Mouse (Mus musculus) stomach, embryonic 16.5 days (tissue): Measurements from ENCODE around the gene Epm2aip1. TPM values are rescaled to one million over a fixed set of nuclear protein-coding genes. Genes with fewer than 3 reads are reported as not detected.

ENCODE experiments used
- ATAC-seq: fragments of 200-750 bp; cut with Nextera tagmentation; 2 replicates; pipeline ENCODE4 v1.8.0; 2017; ENCODE audit warnings: moderate number of reproducible peaks, moderate TSS enrichment; ENCODE audit not compliant: insufficient read depth, low FRiP score
- H3K27ac ChIP-seq: fragments of 300-500 bp; sonication (generic); 2 replicates; pipeline ENCODE4 v1.5.1; 2014; ENCODE audit warnings: low read length
- H3K27me3 ChIP-seq: fragments of 300-500 bp; sonication (generic); 2 replicates; pipeline ENCODE4 v1.6.1; 2014; ENCODE audit warnings: low read length, control low read depth, mixed read lengths; ENCODE audit not compliant: control insufficient read depth, insufficient read depth
- H3K36me3 ChIP-seq: fragments of 300-500 bp; sonication (generic); 2 replicates; pipeline ENCODE4 v1.6.1; 2014; ENCODE audit warnings: low read length; ENCODE audit not compliant: control insufficient read depth, insufficient read depth
- H3K4me1 ChIP-seq: fragments of 300-500 bp; sonication (generic); 2 replicates; pipeline ENCODE4 v1.6.1; 2014; ENCODE audit warnings: low read length, control low read depth, mixed read lengths; ENCODE audit not compliant: control insufficient read depth, insufficient read depth
- H3K4me2 ChIP-seq: fragments of 300-500 bp; sonication (generic); 2 replicates; pipeline ENCODE4 v1.6.1; 2014; ENCODE audit warnings: low read depth, low read length, mixed read lengths
- H3K4me3 ChIP-seq: fragments of 300-500 bp; sonication (generic); replicated peaks from 2 replicates; pipeline ENCODE4 v1.5.1; 2014; ENCODE audit warnings: mild to moderate bottlenecking, low read length
- H3K9ac ChIP-seq: fragments of 300-500 bp; sonication (generic); 2 replicates; pipeline ENCODE4 v1.6.1; 2014; ENCODE audit warnings: low read length
- H3K9me3 ChIP-seq: fragments of 300-500 bp; sonication (generic); replicated peaks from 2 replicates; pipeline ENCODE4 v1.6.1; 2016; ENCODE audit warnings: low read length, control low read depth; ENCODE audit not compliant: control insufficient read depth
- WGBS: fragments of 180-500 bp; shearing (Covaris S2); extraction: QIAGEN DNeasy Blood & Tissue Kit; methylation state at CpG from one replicate; pipeline ENCODE4 v1.1.7; 2014; 5-methylcytosine and 5-hydroxymethylcytosine counted together
- polyA plus RNA-seq: library from polyadenylated mRNA; unstranded; fragments of >200 nt; fragmentation: Nextera tagmentation; extraction: Ambion mirVana; gene quantifications from 2 replicates; pipeline ENCODE4 v1.2.1, GENCODE M21; 2015

Epm2aip1 gene
- polyA plus RNA-seq, result 29.1 and 29.2 TPM in 2 replicates

DNA sequence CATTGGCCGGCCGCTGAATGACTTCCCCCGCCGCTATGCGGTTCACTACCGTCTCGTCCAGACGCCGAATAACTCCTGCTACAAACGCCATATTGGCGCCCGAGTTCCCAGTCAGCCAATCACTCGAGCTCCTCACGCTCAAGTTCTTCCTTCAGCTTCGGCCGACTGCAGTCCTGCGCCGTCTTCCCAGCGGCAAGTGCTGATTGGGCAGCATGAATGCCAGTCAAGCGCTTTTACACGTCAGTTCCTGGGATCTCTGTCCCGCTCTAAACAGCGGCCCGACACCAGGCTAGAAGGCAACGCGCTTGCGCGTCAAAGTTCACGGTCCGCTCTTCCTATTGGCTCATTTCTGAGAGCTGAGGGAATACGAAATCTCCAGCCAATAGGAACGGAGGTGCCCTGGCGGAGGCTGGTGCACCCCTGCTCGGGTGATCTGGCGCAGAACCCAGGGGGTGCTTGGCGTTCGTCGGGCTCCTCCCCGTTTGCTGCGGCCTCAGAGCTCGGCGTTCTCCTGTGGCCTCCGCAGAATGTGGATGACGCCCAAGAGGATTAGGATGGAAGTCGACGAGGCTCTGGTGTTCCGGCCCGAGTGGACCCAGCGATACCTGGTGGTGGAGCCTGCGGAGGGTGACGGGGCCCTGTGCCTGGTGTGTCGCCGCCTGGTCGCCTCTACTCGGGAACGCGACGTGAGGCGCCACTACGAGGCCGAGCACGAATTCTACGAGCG lies at the start of gene Epm2aip1, which contains the start of gene Mlh1:
TSS of gene Epm2aip1 (plus strand) at position 496 of the 727 bp plus-strand sequence.
TSS of gene Mlh1 (minus strand) at position 358 of the 727 bp plus-strand sequence.
- Histone ChIP-seq H3K4me1 (peaks cover 27% of the 10 kb centered on the region), H3K36me3 (peaks cover 3% of the 10 kb centered on the region), H3K27me3 (no peaks in the 10 kb centered on the region), H3K27ac (peak within 1 kb of the TSS; percentile 96), H3K4me2 (peak within 1 kb of the TSS; percentile 74), H3K4me3 (peak within 1 kb of the TSS; percentile 93), H3K9ac (peak within 1 kb of the TSS; percentile 92), H3K9me3 (no peaks in the 10 kb centered on the region)
- peak; percentile 99 for ATAC-seq
- under 1% methylated on average over 64 of the region's 64 CpGs for WGBS

DNA sequence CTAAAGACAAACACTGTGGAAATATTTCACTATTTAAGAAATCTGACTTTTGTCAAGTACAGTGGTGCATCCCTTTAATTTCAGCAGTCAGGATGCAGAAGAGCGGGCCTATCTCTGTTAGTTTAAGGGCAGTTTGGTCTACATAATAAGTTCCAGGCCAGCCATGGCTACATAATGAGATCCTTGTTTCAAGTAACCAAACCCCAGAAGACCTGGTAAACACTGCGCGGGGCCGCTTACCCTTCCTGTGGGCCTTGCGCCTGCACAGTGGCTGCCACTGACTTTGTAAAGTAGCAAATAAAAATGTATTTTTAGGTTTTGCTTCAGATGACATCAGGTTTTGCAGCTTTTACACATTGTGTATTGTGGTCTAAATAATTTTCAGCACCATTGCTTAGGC lies 48.3 kb upstream of the Epm2aip1 start:
- Histone ChIP-seq H3K4me2 (no peak overlapping the region), H3K9ac (no peak overlapping the region), H3K9me3 (no peaks in the 10 kb centered on the region), H3K4me1 (no peaks in the 10 kb centered on the region), H3K4me3 (no peak overlapping the region), H3K27me3 (no peaks in the 10 kb centered on the region), H3K36me3 (0 out of 2 replicates have a peak, but pooled peaks cover 4% of the 10 kb centered on the region), H3K27ac (no peak overlapping the region)
- no peak for ATAC-seq
- 97% methylated on average over 5 of the region's 5 CpGs for WGBS

DNA sequence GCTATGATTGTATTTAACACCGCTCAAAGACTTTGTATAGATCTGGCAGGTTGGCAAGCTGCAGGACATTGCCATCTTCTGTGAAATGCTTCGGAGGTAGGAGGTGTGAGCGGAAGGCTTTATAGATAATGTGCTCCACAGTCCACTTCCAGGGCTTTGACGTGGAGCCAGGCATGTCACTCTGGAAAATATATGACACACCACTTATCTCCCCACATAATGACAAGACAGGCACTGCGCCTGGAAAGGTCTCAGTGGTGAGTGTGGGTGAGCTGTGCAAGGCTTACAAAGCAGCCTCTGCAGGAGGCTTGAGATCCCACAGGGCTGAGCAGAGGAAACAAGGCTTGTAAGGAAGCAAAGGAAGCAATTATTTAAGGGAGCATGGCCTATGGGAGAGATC lies 43.3 kb upstream of the Epm2aip1 start:
- WGBS, result 85% methylated on average over 5 of the region's 5 CpGs
- 0 out of 2 replicates have a peak, but pooled peaks cover 15% of the 10 kb centered on the region for H3K36me3 ChIP-seq
- no peak for ATAC-seq
- no peaks in the 10 kb centered on the region for H3K27me3 ChIP-seq
- H3K4me3 ChIP-seq, result no peak overlapping the region
- H3K9ac ChIP-seq, result no peak overlapping the region
- H3K27ac ChIP-seq, result no peak overlapping the region
- no peaks in the 10 kb centered on the region for H3K9me3 ChIP-seq
- no peak overlapping the region for H3K4me2 ChIP-seq
- no peaks in the 10 kb centered on the region for H3K4me1 ChIP-seq

DNA sequence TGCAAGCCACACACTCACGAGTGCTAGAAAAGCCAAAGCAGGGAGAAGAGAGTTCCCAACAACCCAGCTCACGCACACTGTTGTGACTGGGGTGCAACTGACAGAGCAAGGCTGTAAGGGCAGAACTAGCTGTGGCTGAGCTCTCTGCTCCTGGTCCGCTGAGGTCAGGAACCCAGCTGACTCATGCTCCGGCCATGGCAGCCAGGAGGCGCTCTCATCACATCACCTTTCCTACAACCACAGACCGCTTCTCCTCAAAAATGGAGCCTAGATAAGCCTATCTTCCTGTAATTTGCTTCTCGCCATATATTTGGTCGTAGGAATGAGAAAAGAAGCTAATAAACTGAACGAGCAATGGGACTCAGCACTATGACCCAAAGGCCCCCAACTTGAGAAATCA lies 37.0 kb upstream of the Epm2aip1 start:
- no peaks in the 10 kb centered on the region for H3K4me1 ChIP-seq
- ATAC-seq, result no peak
- WGBS, result 90% methylated on average over 9 of the region's 9 CpGs
- H3K27me3 ChIP-seq, result no peaks in the 10 kb centered on the region
- H3K4me3 ChIP-seq, result no peak overlapping the region
- no peak overlapping the region for H3K4me2 ChIP-seq
- H3K36me3 ChIP-seq, result peaks cover 23% of the 10 kb centered on the region
- H3K9ac ChIP-seq, result no peak overlapping the region
- H3K9me3 ChIP-seq, result no peaks in the 10 kb centered on the region
- H3K27ac ChIP-seq, result no peak overlapping the region

DNA sequence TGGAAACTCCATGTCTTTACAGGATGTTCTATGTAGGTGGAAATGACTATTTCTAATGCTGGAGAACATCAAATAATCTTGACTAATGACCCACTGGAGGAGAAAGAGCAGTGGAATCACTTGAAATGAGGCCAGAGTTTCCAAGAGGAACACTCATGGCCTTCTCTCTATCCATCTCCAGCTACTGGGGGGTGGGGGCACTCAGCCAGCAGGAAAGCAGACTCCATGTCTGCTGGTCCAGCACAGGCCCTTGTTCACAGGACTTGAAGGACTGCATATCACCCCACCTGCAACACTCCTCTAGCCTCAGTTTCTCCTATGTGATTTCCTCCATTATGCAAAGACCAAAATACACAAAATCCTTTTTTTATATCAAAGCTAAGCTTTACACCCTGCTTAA lies 34.0 kb upstream of the Epm2aip1 start:
- Histone ChIP-seq H3K4me2 (no peak overlapping the region), H3K4me3 (no peak overlapping the region), H3K4me1 (no peaks in the 10 kb centered on the region), H3K27me3 (no peaks in the 10 kb centered on the region), H3K27ac (no peak overlapping the region), H3K36me3 (peaks cover 15% of the 10 kb centered on the region), H3K9me3 (no peaks in the 10 kb centered on the region), H3K9ac (no peak overlapping the region)
- no peak for ATAC-seq

DNA sequence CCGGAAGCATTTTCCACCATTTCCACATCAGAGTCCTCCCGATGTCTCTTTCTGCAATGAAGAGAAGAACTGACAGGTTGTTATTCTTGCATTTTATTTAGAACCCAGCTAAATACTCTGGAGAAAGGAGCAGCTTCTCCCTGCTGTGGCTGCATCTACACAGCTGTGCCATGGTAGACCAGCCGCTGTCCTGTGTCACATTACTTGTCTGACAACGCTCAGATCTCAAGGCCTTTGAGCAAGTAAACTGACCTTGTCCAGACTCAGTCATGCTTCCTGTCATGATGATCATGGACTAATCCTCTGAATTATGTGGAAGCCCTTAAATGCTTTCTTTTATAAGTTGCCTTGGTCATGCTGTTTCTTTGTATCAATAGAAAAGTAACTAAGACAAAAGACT lies 31.9 kb upstream of the Epm2aip1 start:
- no peak overlapping the region for H3K27ac ChIP-seq
- peaks cover 18% of the 10 kb centered on the region for H3K36me3 ChIP-seq
- no peaks in the 10 kb centered on the region for H3K4me1 ChIP-seq
- no peaks in the 10 kb centered on the region for H3K27me3 ChIP-seq
- H3K9me3 ChIP-seq, result no peaks in the 10 kb centered on the region
- ATAC-seq, result no peak
- H3K4me2 ChIP-seq, result no peak overlapping the region
- 88% methylated on average over 4 of the region's 4 CpGs for WGBS
- no peak overlapping the region for H3K9ac ChIP-seq
- no peak overlapping the region for H3K4me3 ChIP-seq

DNA sequence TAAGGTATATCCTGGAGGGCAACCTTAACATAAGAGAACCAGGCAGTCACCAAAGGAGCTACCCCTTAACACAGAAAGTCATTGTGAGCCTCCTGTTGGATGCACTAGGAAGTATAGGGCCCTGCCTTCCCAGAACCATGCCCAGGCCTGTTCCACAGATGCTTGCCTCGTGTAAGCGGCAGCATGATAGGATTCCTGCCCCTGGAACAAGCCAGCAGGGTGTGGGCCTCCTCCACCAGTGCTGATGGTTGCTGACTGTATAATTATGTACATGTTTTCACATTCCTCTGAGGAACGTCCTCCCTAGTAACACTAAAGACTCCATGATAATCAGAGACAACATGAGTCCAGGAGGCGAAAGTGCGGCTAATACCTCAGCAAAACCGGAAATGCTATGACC lies 28.3 kb upstream of the Epm2aip1 start:
- H3K27me3 ChIP-seq, result no peaks in the 10 kb centered on the region
- 80% methylated on average over 6 of the region's 6 CpGs for WGBS
- H3K27ac ChIP-seq, result no peak overlapping the region
- no peak overlapping the region for H3K9ac ChIP-seq
- peaks cover 16% of the 10 kb centered on the region; the same call in 1 of the 2 replicates for H3K36me3 ChIP-seq
- H3K4me3 ChIP-seq, result no peak overlapping the region
- H3K9me3 ChIP-seq, result no peaks in the 10 kb centered on the region
- no peak overlapping the region for H3K4me2 ChIP-seq
- H3K4me1 ChIP-seq, result no peaks in the 10 kb centered on the region
- ATAC-seq, result no peak

DNA sequence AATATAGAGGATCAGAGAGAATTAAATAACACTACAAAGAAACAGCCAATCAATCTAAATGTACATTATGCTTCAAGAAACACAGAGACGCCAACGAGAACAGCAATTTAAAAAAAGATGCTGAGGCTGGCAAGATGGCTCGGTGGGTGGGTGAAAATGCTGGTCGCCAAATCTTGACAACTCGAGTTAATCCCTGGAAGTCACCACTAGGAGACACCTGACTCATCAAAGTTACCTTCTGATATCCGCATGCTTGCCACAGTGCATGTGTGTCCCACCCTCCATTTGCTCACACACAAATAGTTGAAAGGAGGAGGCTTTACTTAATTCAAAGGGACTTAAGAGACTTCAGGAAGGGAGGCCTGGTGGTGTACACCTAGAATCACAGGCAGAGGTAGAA lies 26.2 kb upstream of the Epm2aip1 start:
- Histone ChIP-seq H3K4me3 (no peak overlapping the region), H3K27ac (no peak overlapping the region), H3K4me2 (no peak overlapping the region), H3K9me3 (no peaks in the 10 kb centered on the region), H3K36me3 (peaks cover 16% of the 10 kb centered on the region; the same call in 1 of the 2 replicates), H3K27me3 (no peaks in the 10 kb centered on the region), H3K4me1 (no peaks in the 10 kb centered on the region), H3K9ac (no peak overlapping the region)
- WGBS, result 80% methylated on average over 6 of the region's 6 CpGs
- no peak for ATAC-seq

DNA sequence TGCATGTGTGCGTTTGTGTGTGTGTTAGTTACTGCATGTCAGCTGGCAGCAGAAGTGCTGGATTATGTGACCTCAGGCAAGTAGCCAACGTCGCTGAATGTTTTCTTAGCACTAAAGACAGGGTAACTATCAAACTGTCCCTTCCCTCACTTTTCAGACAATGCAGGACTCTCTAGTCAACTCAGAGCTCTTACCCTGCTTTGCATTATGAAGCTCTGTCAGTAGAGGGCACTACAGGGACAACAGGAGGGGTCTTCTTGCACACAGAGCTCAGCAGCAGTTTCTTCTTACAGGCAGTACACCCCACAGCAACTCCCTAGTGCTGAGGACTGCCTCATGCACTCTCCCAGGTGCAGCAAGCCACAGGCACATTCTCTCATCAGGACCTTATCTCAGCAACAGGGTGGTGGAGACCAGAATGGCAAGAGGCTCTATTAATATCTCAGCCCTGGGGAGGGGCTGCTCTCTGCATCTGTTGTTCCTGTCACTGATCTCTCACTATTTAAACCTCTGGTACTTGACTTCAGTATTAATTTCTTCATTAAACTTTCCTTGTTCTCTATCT lies 24.0 kb upstream of the Epm2aip1 start:
- no peak overlapping the region for H3K9ac ChIP-seq
- ATAC-seq, result no peak
- no peak overlapping the region for H3K4me2 ChIP-seq
- H3K27ac ChIP-seq, result no peak overlapping the region
- no peaks in the 10 kb centered on the region for H3K4me1 ChIP-seq
- H3K9me3 ChIP-seq, result no peaks in the 10 kb centered on the region
- no peaks in the 10 kb centered on the region for H3K27me3 ChIP-seq
- no peak overlapping the region for H3K4me3 ChIP-seq
- H3K36me3 ChIP-seq, result peaks cover 23% of the 10 kb centered on the region
- 79% methylated on average over 3 of the region's 3 CpGs for WGBS
